Mouse (Mus musculus) testis, postnatal 10 days (tissue): ENCODE measurements around the gene Yif1b.
A peak's percentile ranks its signal among the peaks of the same experiment; 100 is the strongest.

ENCODE experiments used
- DNase-seq: peaks from one replicate; pipeline ENCODE4 v3.0.0; 2021; ENCODE audit warnings: low spot score

The Yif1b gene

GRCm38 (mm10) chr7:29244732-29245416 is 6.7 kb downstream of the Yif1b start:
- peak; percentile 74 for DNase-seq

- no peak for DNase-seq
Measured at GRCm38 (mm10) chr7:29246015-29246414, 7.9 kb downstream of the Yif1b start.

GRCm38 (mm10) chr7:29246619-29247313 is 8.6 kb downstream of the Yif1b start:
- no peak for DNase-seq

- DNase-seq, result peak; percentile 94
Measured at GRCm38 (mm10) chr7:29247314-29247700, 9.2 kb downstream of the Yif1b start.

- DNase-seq, result no peak
Measured at GRCm38 (mm10) chr7:29247706-29248105, 9.6 kb downstream of the Yif1b start.

GRCm38 (mm10) chr7:29248261-29248841 is 10.2 kb downstream of the Yif1b start, which contains the start of gene 2200002D01Rik:
2200002D01Rik (minus strand) TSS chr7:29248466.
- DNase-seq, result no peak

GRCm38 (mm10) chr7:29251166-29251565 is 13.0 kb downstream of the Yif1b start:
- no peak for DNase-seq

GRCm38 (mm10) chr7:29253842-29254241 is 15.7 kb downstream of the Yif1b start:
- no peak for DNase-seq

- DNase-seq, result no peak
Measured at GRCm38 (mm10) chr7:29255875-29256274, 17.7 kb downstream of the Yif1b start.

GRCm38 (mm10) chr7:29257368-29257767 is 19.2 kb downstream of the Yif1b start:
- no peak for DNase-seq

- no peak for DNase-seq
Measured at GRCm38 (mm10) chr7:29259781-29260730, 21.9 kb downstream of the Yif1b start.

GRCm38 (mm10) chr7:29262151-29262550 is 24.0 kb downstream of the Yif1b start:
- DNase-seq, result no peak

GRCm38 (mm10) chr7:29263831-29264230 is 25.7 kb downstream of the Yif1b start:
- no peak for DNase-seq

GRCm38 (mm10) chr7:29265636-29266035 is 27.5 kb downstream of the Yif1b start:
- DNase-seq, result no peak

- no peak for DNase-seq
Measured at GRCm38 (mm10) chr7:29266931-29267330, 28.8 kb downstream of the Yif1b start.

- no peak for DNase-seq
Measured at GRCm38 (mm10) chr7:29270445-29270844, 32.3 kb downstream of the Yif1b start.

GRCm38 (mm10) chr7:29271687-29272465 is 33.7 kb downstream of the Yif1b start:
- DNase-seq, result no peak

- no peak for DNase-seq
Measured at GRCm38 (mm10) chr7:29276715-29277114, 38.6 kb downstream of the Yif1b start.

GRCm38 (mm10) chr7:29277510-29277909 is 39.4 kb downstream of the Yif1b start:
- DNase-seq, result no peak

- DNase-seq, result no peak
Measured at GRCm38 (mm10) chr7:29279261-29279660, 41.1 kb downstream of the Yif1b start.

GRCm38 (mm10) chr7:29279924-29280323 is 41.8 kb downstream of the Yif1b start:
- no peak for DNase-seq
